Mouse (Mus musculus) hindbrain, embryonic 16.5 days (tissue): ENCODE data around the gene Apba3. TPM values are rescaled to one million over a fixed set of nuclear protein-coding genes. Genes with fewer than 3 reads are reported as not detected.

ENCODE experiments used
- ATAC-seq: fragments of 200-750 bp; cut with Nextera tagmentation; 2 replicates; pipeline ENCODE4 v1.8.0; 2017; ENCODE audit warnings: moderate TSS enrichment, moderate library complexity
- H3K27ac ChIP-seq: fragments of 300-500 bp; sonication (generic); 2 replicates; pipeline ENCODE4 v1.5.1; 2014; ENCODE audit warnings: low read depth, mild to moderate bottlenecking, control low read depth, low read length, moderate library complexity
- H3K27me3 ChIP-seq: fragments of 300-500 bp; sonication (generic); replicated peaks from 2 replicates; pipeline ENCODE4 v1.6.1; 2014; ENCODE audit warnings: low read length; ENCODE audit not compliant: control insufficient read depth, insufficient read depth
- H3K36me3 ChIP-seq: fragments of 300-500 bp; sonication (generic); 2 replicates; pipeline ENCODE4 v1.6.1; 2014; ENCODE audit warnings: mild to moderate bottlenecking, low read length, moderate library complexity, mixed read lengths; ENCODE audit not compliant: control insufficient read depth, insufficient read depth
- H3K4me1 ChIP-seq: fragments of 300-500 bp; sonication (generic); 2 replicates; pipeline ENCODE4 v1.6.1; 2014; ENCODE audit warnings: low read depth, low read length; ENCODE audit not compliant: control insufficient read depth, insufficient read depth
- H3K4me2 ChIP-seq: fragments of 300-500 bp; sonication (generic); 2 replicates; pipeline ENCODE4 v1.6.1; 2014; ENCODE audit warnings: mild to moderate bottlenecking, low read length, control low read depth, moderate library complexity
- H3K4me3 ChIP-seq: fragments of 300-500 bp; sonication (generic); 2 replicates; pipeline ENCODE4 v1.5.1; 2014; ENCODE audit warnings: mild to moderate bottlenecking, low read length, control low read depth, moderate library complexity
- H3K9ac ChIP-seq: fragments of 300-500 bp; sonication (generic); 2 replicates; pipeline ENCODE4 v1.6.1; 2014; ENCODE audit warnings: low read depth, mild to moderate bottlenecking, control low read depth, low read length, moderate library complexity
- H3K9me3 ChIP-seq: fragments of 300-500 bp; sonication (generic); 2 replicates; pipeline ENCODE4 v1.6.1; 2014; ENCODE audit warnings: mild to moderate bottlenecking, low read length, moderate library complexity; ENCODE audit not compliant: control insufficient read depth
- WGBS: fragments of 180-500 bp; shearing (Covaris S2); extraction: QIAGEN DNeasy Blood & Tissue Kit; methylation state at CpG from one replicate; pipeline ENCODE4 v1.1.7; 2014; 5-methylcytosine and 5-hydroxymethylcytosine counted together
- polyA plus RNA-seq: library from polyadenylated mRNA; unstranded; fragments of >200 nt; fragmentation: Nextera tagmentation; extraction: Ambion mirVana; gene quantifications from 2 replicates; pipeline ENCODE4 v1.2.1, GENCODE M21; 2015

Apba3 gene
- polyA plus RNA-seq, 1 experiment from 2014 or later = 39.2 TPM

GRCm38 (mm10) chr10:81285694-81286450 lies 19.1 kb downstream of the Apba3 start:
- Histone ChIP-seq H3K27me3 (peaks cover 18% of the 10 kb centered on the region), H3K4me3 (peak overlapping the region; percentile 53), H3K4me2 (peak overlapping the region; percentile 92), H3K36me3 (no peaks in the 10 kb centered on the region), H3K9ac (peak overlapping the region; percentile 73), H3K27ac (no peak overlapping the region), H3K9me3 (no peaks in the 10 kb centered on the region), H3K4me1 (peaks cover 5% of the 10 kb centered on the region; the same call in 1 of the 2 replicates)
- peak; percentile 72 for ATAC-seq
- WGBS = 2% methylated on average over 54 of the region's 54 CpGs

- Histone ChIP-seq H3K4me3 (no peak overlapping the region), H3K27ac (no peak overlapping the region), H3K36me3 (no peaks in the 10 kb centered on the region), H3K9me3 (no peaks in the 10 kb centered on the region), H3K27me3 (peaks cover 18% of the 10 kb centered on the region), H3K9ac (no peak overlapping the region), H3K4me2 (no peak overlapping the region), H3K4me1 (peaks cover 5% of the 10 kb centered on the region; the same call in 1 of the 2 replicates)
- WGBS = 53% methylated on average over 6 of the region's 6 CpGs
- no peak for ATAC-seq
Measured at GRCm38 (mm10) chr10:81286586-81286985, 19.8 kb downstream of the Apba3 start.

GRCm38 (mm10) chr10:81287513-81288157 lies 20.9 kb downstream of the Apba3 start:
- no peak overlapping the region for H3K27ac ChIP-seq
- WGBS = 64% methylated on average over 8 of the region's 8 CpGs
- H3K36me3 ChIP-seq = no peaks in the 10 kb centered on the region
- H3K4me2 ChIP-seq = no peak overlapping the region
- H3K9ac ChIP-seq = no peak overlapping the region
- no peak for ATAC-seq
- peaks cover 18% of the 10 kb centered on the region for H3K27me3 ChIP-seq
- no peak overlapping the region for H3K4me3 ChIP-seq
- H3K9me3 ChIP-seq = no peaks in the 10 kb centered on the region
- peaks cover 5% of the 10 kb centered on the region; the same call in 1 of the 2 replicates for H3K4me1 ChIP-seq

GRCm38 (mm10) chr10:81288601-81289000 lies 21.8 kb downstream of the Apba3 start:
- Histone ChIP-seq H3K27me3 (peaks cover 13% of the 10 kb centered on the region), H3K9ac (no peak overlapping the region), H3K4me1 (peaks cover 5% of the 10 kb centered on the region; the same call in 1 of the 2 replicates), H3K36me3 (no peaks in the 10 kb centered on the region), H3K9me3 (no peaks in the 10 kb centered on the region), H3K27ac (no peak overlapping the region), H3K4me2 (no peak overlapping the region), H3K4me3 (no peak overlapping the region)
- WGBS = 26% methylated on average over 6 of the region's 6 CpGs
- ATAC-seq = no peak

GRCm38 (mm10) chr10:81289278-81289677 lies 22.5 kb downstream of the Apba3 start:
- H3K4me2 ChIP-seq = no peak overlapping the region
- ATAC-seq = no peak
- 1% methylated on average over 7 of the region's 7 CpGs for WGBS

GRCm38 (mm10) chr10:81289811-81290210 lies 23.1 kb downstream of the Apba3 start:
- no peak overlapping the region for H3K4me3 ChIP-seq
- no peaks in the 10 kb centered on the region for H3K36me3 ChIP-seq
- ATAC-seq = no peak
- no peak overlapping the region for H3K27ac ChIP-seq
- no peak overlapping the region for H3K9ac ChIP-seq
- no peaks in the 10 kb centered on the region for H3K9me3 ChIP-seq
- H3K4me1 ChIP-seq = peaks cover 16% of the 10 kb centered on the region
- peaks cover 9% of the 10 kb centered on the region for H3K27me3 ChIP-seq
- no peak overlapping the region for H3K4me2 ChIP-seq
- 59% methylated on average over 14 of the region's 14 CpGs for WGBS

More at GRCm38 (mm10) chr10:81289278-81289677, 22.5 kb downstream of the Apba3 start:
- no peak overlapping the region for H3K9ac ChIP-seq
- H3K4me1 ChIP-seq = peaks cover 11% of the 10 kb centered on the region
- no peak overlapping the region for H3K27ac ChIP-seq
- no peak overlapping the region for H3K4me3 ChIP-seq
- peaks cover 13% of the 10 kb centered on the region for H3K27me3 ChIP-seq
- no peaks in the 10 kb centered on the region for H3K9me3 ChIP-seq
- no peaks in the 10 kb centered on the region for H3K36me3 ChIP-seq

- no peak for ATAC-seq
- H3K27ac ChIP-seq = no peak overlapping the region
- H3K9me3 ChIP-seq = no peaks in the 10 kb centered on the region
- H3K4me1 ChIP-seq = peaks cover 26% of the 10 kb centered on the region
- H3K4me3 ChIP-seq = peak overlapping the region; percentile 16; the same call in 1 of the 2 replicates
- 0 out of 2 replicates have a peak, but pooled peaks cover 4% of the 10 kb centered on the region for H3K27me3 ChIP-seq
- 13% methylated on average over 24 of the region's 24 CpGs for WGBS
- H3K4me2 ChIP-seq = peak overlapping the region; percentile 22; the same call in 1 of the 2 replicates
- 0 out of 2 replicates have a peak overlapping the region, but pooled peaks have one; percentile 1 for H3K9ac ChIP-seq
- no peaks in the 10 kb centered on the region for H3K36me3 ChIP-seq
Measured at GRCm38 (mm10) chr10:81290698-81291460, 24.1 kb downstream of the Apba3 start.

GRCm38 (mm10) chr10:81291511-81292104 lies 24.8 kb downstream of the Apba3 start, which contains the start of gene Tjp3:
TSS of gene Tjp3 (minus strand) at chr10:81291581.
- 75% methylated on average over 9 of the region's 9 CpGs for WGBS

More at GRCm38 (mm10) chr10:81291511-81292104, 24.8 kb downstream of the Apba3 start, which contains the start of gene Tjp3:
- H3K27me3 ChIP-seq = 0 out of 2 replicates have a peak, but pooled peaks cover 4% of the 10 kb centered on the region
- H3K27ac ChIP-seq = no peak within 1 kb of the TSS
- no peak for ATAC-seq
- H3K9ac ChIP-seq = 0 out of 2 replicates have a peak within 1 kb of the TSS, but pooled peaks have one; percentile 1
- H3K4me2 ChIP-seq = peak within 1 kb of the TSS; percentile 96; the same call in 1 of the 2 replicates
- peaks cover 24% of the 10 kb centered on the region for H3K4me1 ChIP-seq
- no peaks in the 10 kb centered on the region for H3K9me3 ChIP-seq
- H3K36me3 ChIP-seq = no peaks in the 10 kb centered on the region
- peak within 1 kb of the TSS; percentile 79; the same call in 1 of the 2 replicates for H3K4me3 ChIP-seq
